Mouse (Mus musculus): ENCODE results near the gene Gm20517.

DNA sequence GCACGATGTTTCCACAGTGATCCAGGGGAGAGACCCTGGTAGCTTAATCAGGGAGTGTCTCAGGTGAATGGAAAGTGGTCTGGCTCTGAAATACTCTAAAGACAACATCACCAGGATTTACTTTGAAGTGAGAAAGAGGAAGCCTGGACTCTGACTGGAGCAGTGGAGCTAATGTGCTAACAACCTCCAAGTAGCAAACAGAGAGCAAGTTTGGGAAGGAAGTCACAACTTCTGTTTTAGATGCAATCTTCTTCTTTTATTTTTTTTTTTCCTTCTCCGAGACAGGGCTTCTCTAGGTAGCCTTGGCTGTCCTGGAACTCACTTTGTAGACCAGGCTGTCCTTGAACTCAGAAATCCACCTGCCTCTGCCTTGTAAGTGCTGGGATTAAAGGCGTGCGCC lies 2.2 kb upstream of the Gm20517 start:
- TF ChIP-seq CTCF (IDR thresholded peaks at IDR 0.05; ENCODE audit: low read depth) (no peak), EP300 (optimal IDR thresholded peaks at IDR 0.05) (no peak)

Measured in stomach, postnatal 0 days (tissue).